Mouse (Mus musculus): ENCODE measurements around the gene Cmtm8. TPM values are rescaled to one million over a fixed set of nuclear protein-coding genes. Genes with fewer than 3 reads are reported as not detected.

Cmtm8 gene
- polyA plus RNA-seq, 1 experiment from 2014 or later, result 25.3 TPM

- Histone ChIP-seq H3K9me3 (replicated peaks) (no peaks in the 10 kb centered on the region), H3K27me3 (no peaks in the 10 kb centered on the region), H3K36me3 (peaks cover 41% of the 10 kb centered on the region), H3K4me3 (replicated peaks) (peak overlapping the region; percentile 60; the same call in 1 of the 2 replicates), H3K4me1 (peaks cover 10% of the 10 kb centered on the region; the same call in 1 of the 2 replicates), H3K9ac (no peak overlapping the region), H3K27ac (replicated peaks) (peak overlapping the region; percentile 82; the same call in 1 of the 2 replicates), H3K4me2 (replicated peaks) (peak overlapping the region; percentile 73)
- WGBS, result 76% methylated on average over 9 of the region's 9 CpGs
- no peak for ATAC-seq (ENCODE audit: insufficient number of reproducible peaks, low FRiP score, low TSS enrichment, low read depth)
Observed at GRCm38 (mm10) chr9:114752311-114752710, 91.6 kb downstream of the Cmtm8 start.

DNA sequence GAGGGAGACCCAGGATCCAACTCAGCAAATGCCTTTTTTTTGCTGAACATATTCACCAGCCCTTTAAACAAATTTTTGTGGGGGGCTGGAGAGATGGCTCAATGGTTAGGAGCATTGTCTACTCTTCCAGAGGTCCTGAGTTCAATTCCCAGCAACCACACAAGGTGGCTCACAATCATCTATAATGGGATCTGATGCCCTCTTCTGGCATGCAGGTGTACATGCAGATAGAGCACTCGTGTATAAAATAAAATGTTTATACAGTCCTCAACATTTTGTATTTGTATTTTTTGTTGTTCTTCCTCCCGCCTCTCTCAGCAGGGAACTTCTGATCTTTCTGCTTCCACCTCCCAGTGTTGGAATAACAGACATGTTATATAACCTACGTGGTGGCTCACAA lies 92.4 kb downstream of the Cmtm8 start:
- WGBS, result 84% methylated on average over 3 of the region's 3 CpGs

DNA sequence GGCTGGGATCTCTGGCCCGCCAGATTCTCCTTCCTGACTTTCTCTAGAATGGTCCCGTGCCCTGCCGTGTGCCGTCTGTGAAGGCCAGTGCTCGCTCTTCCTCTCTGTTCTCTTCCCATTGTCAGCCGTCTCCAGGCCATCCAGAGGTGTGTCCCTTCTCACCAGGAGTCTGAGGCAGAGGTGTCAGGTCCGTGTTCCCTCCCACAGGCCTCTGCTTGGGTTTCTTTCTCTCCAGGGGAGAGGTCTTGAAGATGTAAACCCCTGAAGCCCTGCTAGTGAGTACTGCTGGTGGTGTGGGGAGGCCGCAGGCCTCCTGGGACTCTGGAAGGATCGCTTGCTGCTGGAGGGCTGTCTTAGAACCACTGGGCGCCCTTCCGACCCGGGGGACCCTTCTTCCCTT lies 96.5 kb downstream of the Cmtm8 start:
- Histone ChIP-seq H3K27ac (replicated peaks) (no peak overlapping the region), H3K36me3 (peaks cover 41% of the 10 kb centered on the region), H3K9me3 (replicated peaks) (no peaks in the 10 kb centered on the region), H3K4me3 (replicated peaks) (no peak overlapping the region), H3K4me2 (replicated peaks) (no peak overlapping the region), H3K9ac (no peak overlapping the region), H3K27me3 (no peaks in the 10 kb centered on the region), H3K4me1 (peaks cover 1% of the 10 kb centered on the region; the same call in 1 of the 2 replicates)
- ATAC-seq (ENCODE audit: insufficient number of reproducible peaks, low FRiP score, low TSS enrichment, low read depth), result no peak
- 88% methylated on average over 12 of the region's 12 CpGs for WGBS

More for the DNA sequence above, 92.4 kb downstream of the Cmtm8 start:
- Histone ChIP-seq H3K4me3 (replicated peaks) (no peak overlapping the region), H3K9ac (no peak overlapping the region), H3K27me3 (no peaks in the 10 kb centered on the region), H3K4me2 (replicated peaks) (no peak overlapping the region), H3K4me1 (peaks cover 10% of the 10 kb centered on the region; the same call in 1 of the 2 replicates), H3K36me3 (peaks cover 44% of the 10 kb centered on the region), H3K27ac (replicated peaks) (no peak overlapping the region), H3K9me3 (replicated peaks) (no peaks in the 10 kb centered on the region)
- ATAC-seq (ENCODE audit: insufficient number of reproducible peaks, low FRiP score, low TSS enrichment, low read depth), result no peak

DNA sequence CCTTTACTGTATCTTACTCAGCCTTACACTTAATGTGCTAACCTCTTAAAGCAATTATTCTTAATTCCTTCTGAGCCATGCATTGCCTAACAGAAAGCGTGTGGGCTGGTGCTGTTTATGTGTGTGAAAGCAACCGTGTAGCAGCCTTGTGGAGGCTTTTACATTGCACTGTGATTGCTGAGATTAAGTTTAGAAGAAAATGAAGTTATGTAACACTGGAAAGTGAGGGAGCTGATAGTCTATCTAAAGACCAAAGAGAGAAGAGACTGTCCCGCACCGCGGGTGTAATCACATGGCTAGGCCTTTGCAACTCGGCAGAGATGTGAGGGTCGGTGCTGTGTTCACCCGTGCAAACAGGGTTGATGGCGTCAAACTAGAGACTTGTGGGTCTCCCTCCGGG lies 96.9 kb downstream of the Cmtm8 start:
- no peak overlapping the region for H3K9ac ChIP-seq
- H3K4me2 ChIP-seq (replicated peaks), result no peak overlapping the region
- no peak overlapping the region for H3K4me3 ChIP-seq (replicated peaks)
- H3K27ac ChIP-seq (replicated peaks), result 0 out of 2 replicates have a peak overlapping the region, but pooled peaks have one; percentile 4
- peaks cover 41% of the 10 kb centered on the region for H3K36me3 ChIP-seq
- WGBS, result 75% methylated on average over 10 of the region's 10 CpGs
- no peak for ATAC-seq (ENCODE audit: insufficient number of reproducible peaks, low FRiP score, low TSS enrichment, low read depth)
- H3K4me1 ChIP-seq, result no peaks in the 10 kb centered on the region
- no peaks in the 10 kb centered on the region for H3K9me3 ChIP-seq (replicated peaks)
- no peaks in the 10 kb centered on the region for H3K27me3 ChIP-seq

GRCm38 (mm10) chr9:114745654-114746053 lies 98.3 kb downstream of the Cmtm8 start:
- WGBS, result 68% methylated on average over 4 of the region's 4 CpGs

GRCm38 (mm10) chr9:114745163-114745562 lies 98.8 kb downstream of the Cmtm8 start:
- Histone ChIP-seq H3K4me1 (no peaks in the 10 kb centered on the region), H3K27me3 (no peaks in the 10 kb centered on the region), H3K4me2 (replicated peaks) (no peak overlapping the region), H3K36me3 (peaks cover 45% of the 10 kb centered on the region), H3K9me3 (replicated peaks) (no peaks in the 10 kb centered on the region), H3K27ac (replicated peaks) (no peak overlapping the region), H3K4me3 (replicated peaks) (no peak overlapping the region), H3K9ac (no peak overlapping the region)
- ATAC-seq (ENCODE audit: insufficient number of reproducible peaks, low FRiP score, low TSS enrichment, low read depth), result no peak
- WGBS, result 87% methylated on average over 4 of the region's 4 CpGs

More at GRCm38 (mm10) chr9:114745654-114746053, 98.3 kb downstream of the Cmtm8 start:
- no peak overlapping the region for H3K27ac ChIP-seq (replicated peaks)
- peaks cover 44% of the 10 kb centered on the region for H3K36me3 ChIP-seq
- no peak overlapping the region for H3K9ac ChIP-seq
- no peak overlapping the region for H3K4me2 ChIP-seq (replicated peaks)
- H3K9me3 ChIP-seq (replicated peaks), result no peaks in the 10 kb centered on the region
- no peak overlapping the region for H3K4me3 ChIP-seq (replicated peaks)
- no peaks in the 10 kb centered on the region for H3K4me1 ChIP-seq
- no peak for ATAC-seq (ENCODE audit: insufficient number of reproducible peaks, low FRiP score, low TSS enrichment, low read depth)
- no peaks in the 10 kb centered on the region for H3K27me3 ChIP-seq

- Histone ChIP-seq H3K9ac (no peak overlapping the region), H3K36me3 (peaks cover 30% of the 10 kb centered on the region), H3K4me1 (no peaks in the 10 kb centered on the region), H3K9me3 (replicated peaks) (no peaks in the 10 kb centered on the region), H3K27ac (replicated peaks) (no peak overlapping the region), H3K4me2 (replicated peaks) (no peak overlapping the region), H3K4me3 (replicated peaks) (no peak overlapping the region), H3K27me3 (no peaks in the 10 kb centered on the region)
- ATAC-seq (ENCODE audit: insufficient number of reproducible peaks, low FRiP score, low TSS enrichment, low read depth), result no peak
- WGBS, result 88% methylated on average over 2 of the region's 2 CpGs
Observed at GRCm38 (mm10) chr9:114742731-114743130, 101.2 kb downstream of the Cmtm8 start.

- peaks cover 11% of the 10 kb centered on the region; the same call in 1 of the 2 replicates for H3K4me1 ChIP-seq
- peaks cover 21% of the 10 kb centered on the region for H3K36me3 ChIP-seq
- H3K9ac ChIP-seq, result no peak overlapping the region
- H3K27me3 ChIP-seq, result no peaks in the 10 kb centered on the region
- no peak overlapping the region for H3K27ac ChIP-seq (replicated peaks)
- H3K4me2 ChIP-seq (replicated peaks), result no peak overlapping the region
- ATAC-seq (ENCODE audit: insufficient number of reproducible peaks, low FRiP score, low TSS enrichment, low read depth), result no peak
- no peaks in the 10 kb centered on the region for H3K9me3 ChIP-seq (replicated peaks)
- WGBS, result 78% methylated on average over 9 of the region's 9 CpGs
- H3K4me3 ChIP-seq (replicated peaks), result no peak overlapping the region
Observed at GRCm38 (mm10) chr9:114740336-114740735, 103.6 kb downstream of the Cmtm8 start.

Other genes starting within 250 kb of the Cmtm8 start
- 58.1 and 65.9 TPM in 2 replicates for gene Cnot10, start 204.0 kb downstream of the Cmtm8 start, polyA plus RNA-seq (2015; fragmentation: Nextera tagmentation; extraction: Ambion mirVana)
- 55.8 and 64.7 TPM in 2 replicates for gene Dync1li1, start 155.4 kb downstream of the Cmtm8 start, polyA plus RNA-seq (2015; fragmentation: Nextera tagmentation; extraction: Ambion mirVana)
- gene Cmtm6, start 113.0 kb downstream of the Cmtm8 start, polyA plus RNA-seq (2015; fragmentation: Nextera tagmentation; extraction: Ambion mirVana), result 46.9 and 48.1 TPM in 2 replicates
- 121 and 126 TPM in 2 replicates for gene Cmtm7, start 62.3 kb downstream of the Cmtm8 start, polyA plus RNA-seq (2015; fragmentation: Nextera tagmentation; extraction: Ambion mirVana)
- 14.3 and 14.6 TPM in 2 replicates for gene Gpd1l, start 89.8 kb upstream of the Cmtm8 start, polyA plus RNA-seq (2015; fragmentation: Nextera tagmentation; extraction: Ambion mirVana)
- gene Osbpl10, start 134.4 kb upstream of the Cmtm8 start, polyA plus RNA-seq (2015; fragmentation: Nextera tagmentation; extraction: Ambion mirVana), result 2.4 and 2.8 TPM in 2 replicates
- gene Rps27rt, start 138.6 kb upstream of the Cmtm8 start, polyA plus RNA-seq (2015; fragmentation: Nextera tagmentation; extraction: Ambion mirVana), result 466 and 641 TPM in 2 replicates

Data from embryonic facial prominence, embryonic 15.5 days (tissue).